Mouse (Mus musculus): Measurements from ENCODE around the gene Ogdh.

DNA sequence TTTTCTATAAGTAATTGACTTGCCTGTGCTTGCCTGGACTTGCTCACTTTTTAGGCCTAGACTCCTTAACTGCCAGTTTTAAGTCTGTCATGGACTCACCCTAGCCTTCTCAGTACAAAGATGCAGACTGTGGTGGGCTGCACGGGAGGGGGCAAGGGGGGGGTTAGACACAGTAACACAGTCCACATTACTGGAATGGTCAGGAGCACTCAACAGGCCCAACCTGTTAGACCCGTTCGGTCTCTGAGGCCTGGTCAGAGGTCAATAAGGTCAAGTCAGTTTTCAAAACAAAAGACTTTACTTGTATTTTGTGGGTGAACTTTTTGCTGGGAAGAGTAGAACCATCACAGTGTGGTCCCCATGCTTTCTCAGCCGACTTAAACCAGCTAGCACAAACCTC, 75.7 kb downstream of the Ogdh start:
- TF ChIP-seq CTCF (IDR thresholded peaks at IDR 0.05; ENCODE audit: low read depth, low read length) (no peak), TAL1 (conservative IDR thresholded peaks at IDR 0.05; ENCODE audit: low read depth, low read length) (no peak), POLR2AphosphoS5 (IDR thresholded peaks at IDR 0.05; ENCODE audit: insufficient replicate concordance, low read depth, low read length) (no peak), GATA2 (IDR thresholded peaks at IDR 0.05; ENCODE audit: borderline replicate concordance, low read depth, low read length) (no peak)
